Mouse (Mus musculus) testis, adult 2 months (tissue): Measurements from ENCODE around the gene Adgrf5.

ENCODE experiments used
- CTCF ChIP-seq: fragments of 200-500 bp; IDR thresholded peaks from 2 replicates; pipeline ENCODE4 v1.5.1; 2012; ENCODE audit warnings: low read depth, mild to moderate bottlenecking, inconsistent platforms, low read length, moderate library complexity; ENCODE audit not compliant: control insufficient read depth, insufficient read depth, insufficient replicate concordance
- POLR2A ChIP-seq: fragments of 200-500 bp; IDR thresholded peaks from 2 replicates; pipeline ENCODE4 v1.6.1; 2012; ENCODE audit warnings: low read depth, mild to moderate bottlenecking, inconsistent platforms, low read length, moderate library complexity; ENCODE audit not compliant: control insufficient read depth

DNA sequence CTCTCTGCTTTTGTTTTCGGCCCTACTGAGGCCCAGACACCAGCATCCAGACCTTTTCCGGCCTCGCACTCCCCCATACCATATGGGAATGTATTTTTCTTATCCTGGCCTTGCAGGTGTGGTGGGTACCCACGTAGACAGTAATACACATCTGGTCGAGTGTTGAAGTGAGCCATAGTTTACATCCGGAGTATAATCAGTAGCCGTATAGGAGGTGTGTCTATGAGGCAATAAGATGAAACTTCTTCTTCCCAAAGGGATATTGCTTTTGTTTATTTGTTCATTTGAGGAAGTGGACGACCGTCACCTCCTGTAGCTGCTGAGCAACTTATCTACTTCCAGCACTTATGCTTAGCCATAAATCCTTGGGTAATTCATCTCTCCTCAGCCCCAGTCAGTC lies 26.2 kb upstream of the Adgrf5 start:
- TF ChIP-seq CTCF: no peak
- no peak for TF ChIP-seq POLR2A
